Mouse (Mus musculus) heart, embryonic 12.5 days (tissue): Measurements from ENCODE around the gene Defb36. TPM values are rescaled to one million over a fixed set of nuclear protein-coding genes. Genes with fewer than 3 reads are reported as not detected.

Experiments used
- ATAC-seq: fragments of 200-750 bp; cut with Nextera tagmentation; 2 replicates; pipeline ENCODE4 v1.8.0; 2017; ENCODE audit warnings: moderate TSS enrichment, moderate library complexity; ENCODE audit not compliant: insufficient number of reproducible peaks, low FRiP score
- H3K27ac ChIP-seq: fragments of 300-500 bp; sonication (generic); 2 replicates; pipeline ENCODE4 v1.5.1; 2016; ENCODE audit warnings: mild to moderate bottlenecking, moderate library complexity; ENCODE audit not compliant: poor library complexity, severe bottlenecking
- H3K27me3 ChIP-seq: fragments of 300-500 bp; sonication (generic); replicated peaks from 2 replicates; pipeline ENCODE4 v1.6.1; 2016; ENCODE audit warnings: mild to moderate bottlenecking, moderate library complexity
- H3K36me3 ChIP-seq: fragments of 300-500 bp; sonication (generic); 2 replicates; pipeline ENCODE4 v1.6.1; 2016; ENCODE audit warnings: mild to moderate bottlenecking, moderate library complexity
- H3K4me1 ChIP-seq: fragments of 300-500 bp; sonication (generic); replicated peaks from 2 replicates; pipeline ENCODE4 v1.6.1; 2016; ENCODE audit warnings: mild to moderate bottlenecking
- H3K4me2 ChIP-seq: fragments of 300-500 bp; sonication (generic); 2 replicates; pipeline ENCODE4 v1.6.1; 2016; ENCODE audit warnings: mild to moderate bottlenecking, moderate library complexity
- H3K4me3 ChIP-seq: fragments of 300-500 bp; sonication (generic); 2 replicates; pipeline ENCODE4 v1.5.1; 2016; ENCODE audit warnings: mild to moderate bottlenecking
- H3K9ac ChIP-seq: fragments of 300-500 bp; sonication (generic); 2 replicates; pipeline ENCODE4 v1.6.1; 2016; ENCODE audit warnings: mild to moderate bottlenecking, moderate library complexity
- H3K9me3 ChIP-seq: fragments of 300-500 bp; sonication (generic); replicated peaks from 2 replicates; pipeline ENCODE4 v1.6.1; 2016; ENCODE audit warnings: mild to moderate bottlenecking, moderate library complexity
- WGBS: fragments of 180-500 bp; shearing (Covaris S2); methylation state at CpG from one replicate; pipeline ENCODE4 v1.1.7; 2016; 5-methylcytosine and 5-hydroxymethylcytosine counted together
- polyA plus RNA-seq: library from polyadenylated mRNA; unstranded; fragments of >200 nt; fragmentation: Nextera tagmentation; extraction: Ambion mirVana; gene quantifications from 2 replicates; pipeline ENCODE4 v1.2.1, GENCODE M21; 2016

Gene Defb36
- polyA plus RNA-seq, result not detected in 2 replicates

DNA sequence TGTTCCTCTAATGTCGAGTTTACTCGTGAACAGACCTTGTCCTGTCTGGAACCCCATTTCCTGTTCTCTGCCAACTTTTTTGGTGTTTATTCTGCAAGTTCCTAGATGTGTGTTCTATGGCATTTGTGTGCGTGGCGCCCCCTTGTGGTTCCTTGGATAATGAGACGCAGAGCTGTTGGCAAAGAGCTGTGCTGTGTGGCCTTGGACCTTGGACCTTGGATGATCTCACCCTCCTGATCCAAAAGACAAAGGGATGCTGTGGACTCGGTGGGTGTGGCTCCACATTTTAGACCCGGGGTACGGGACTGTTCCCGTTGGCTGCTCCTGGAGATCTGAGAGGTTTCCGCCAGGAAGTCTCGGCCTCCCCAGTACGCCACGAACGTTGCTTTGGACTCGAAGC is at the start of gene Defb36:
Gene Defb36 (plus strand): TSS at position 271 of the 400 bp plus-strand sequence.
- WGBS, result 77% methylated on average over 15 of the region's 15 CpGs
- H3K9me3 ChIP-seq, result 0 out of 2 replicates have a peak, but pooled peaks cover 4% of the 10 kb centered on the region

GRCm38 (mm10) chr2:152556655-152557054 is 47.5 kb upstream of the Defb36 start:
- Histone ChIP-seq H3K27ac (no peak overlapping the region), H3K36me3 (no peaks in the 10 kb centered on the region), H3K4me2 (no peak overlapping the region), H3K4me3 (no peak overlapping the region), H3K9me3 (no peaks in the 10 kb centered on the region), H3K4me1 (no peaks in the 10 kb centered on the region), H3K9ac (no peak overlapping the region), H3K27me3 (no peaks in the 10 kb centered on the region)
- no peak for ATAC-seq
- 81% methylated on average over 7 of the region's 7 CpGs for WGBS

More for the DNA sequence above, at the start of gene Defb36:
- Histone ChIP-seq H3K4me3 (no peak within 1 kb of the TSS), H3K4me1 (no peaks in the 10 kb centered on the region), H3K4me2 (no peak within 1 kb of the TSS), H3K27ac (no peak within 1 kb of the TSS), H3K27me3 (no peaks in the 10 kb centered on the region), H3K9ac (no peak within 1 kb of the TSS), H3K36me3 (no peaks in the 10 kb centered on the region)
- no peak for ATAC-seq

- no peak for ATAC-seq
- Histone ChIP-seq H3K4me1 (no peaks in the 10 kb centered on the region), H3K27me3 (peaks cover 2% of the 10 kb centered on the region), H3K36me3 (no peaks in the 10 kb centered on the region), H3K9ac (no peak within 1 kb of the TSS), H3K4me3 (no peak within 1 kb of the TSS), H3K4me2 (no peak within 1 kb of the TSS), H3K9me3 (no peaks in the 10 kb centered on the region), H3K27ac (no peak within 1 kb of the TSS)
- WGBS, result 86% methylated on average over 5 of the region's 5 CpGs
Observed at GRCm38 (mm10) chr2:152569038-152569437, 35.1 kb upstream of the Defb36 start, which contains the start of gene Gm17416. TSS of gene Gm17416 (plus strand) at chr2:152569338.

DNA sequence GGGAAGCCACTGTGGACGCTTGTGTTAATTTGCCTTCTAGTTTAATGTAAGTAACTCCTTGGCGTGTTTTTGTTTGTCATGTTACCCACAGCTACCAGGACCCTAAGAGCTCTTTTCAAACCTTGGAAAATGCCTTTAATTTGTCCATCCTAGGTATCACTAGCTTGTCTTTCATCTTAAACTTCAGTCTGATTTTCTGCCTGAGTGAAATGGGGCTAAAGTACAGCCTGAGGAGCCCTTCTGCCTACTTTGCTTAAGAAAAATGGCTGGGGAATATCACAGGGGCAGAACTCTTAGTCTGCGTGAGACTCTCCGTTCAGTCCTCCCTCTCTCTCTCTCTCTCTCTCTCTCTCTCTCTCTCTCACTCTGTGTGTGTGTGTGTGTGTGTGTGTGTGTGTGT is 34.2 kb upstream of the Defb36 start:
- peaks cover 2% of the 10 kb centered on the region for H3K27me3 ChIP-seq
- 71% methylated on average over 4 of the region's 4 CpGs for WGBS
- no peak for ATAC-seq

GRCm38 (mm10) chr2:152570313-152570712 is 33.8 kb upstream of the Defb36 start:
- H3K4me1 ChIP-seq, result no peaks in the 10 kb centered on the region
- H3K27ac ChIP-seq, result no peak overlapping the region
- peaks cover 2% of the 10 kb centered on the region for H3K27me3 ChIP-seq
- H3K9ac ChIP-seq, result no peak overlapping the region
- no peak for ATAC-seq
- H3K4me3 ChIP-seq, result no peak overlapping the region
- no peaks in the 10 kb centered on the region for H3K36me3 ChIP-seq
- no peak overlapping the region for H3K4me2 ChIP-seq
- H3K9me3 ChIP-seq, result no peaks in the 10 kb centered on the region
- 70% methylated on average over 6 of the region's 6 CpGs for WGBS

More for the DNA sequence above, 34.2 kb upstream of the Defb36 start:
- Histone ChIP-seq H3K27ac (no peak overlapping the region), H3K4me2 (no peak overlapping the region), H3K4me1 (no peaks in the 10 kb centered on the region), H3K36me3 (no peaks in the 10 kb centered on the region), H3K9ac (no peak overlapping the region), H3K4me3 (no peak overlapping the region), H3K9me3 (no peaks in the 10 kb centered on the region)

GRCm38 (mm10) chr2:152572114-152572794 is 31.9 kb upstream of the Defb36 start, which contains the start of gene Defb21:
TSS of gene Defb21 (plus strand) at chr2:152572744.
- Histone ChIP-seq H3K4me2 (no peak within 1 kb of the TSS), H3K9me3 (no peaks in the 10 kb centered on the region), H3K36me3 (no peaks in the 10 kb centered on the region), H3K9ac (no peak within 1 kb of the TSS), H3K27ac (no peak within 1 kb of the TSS), H3K27me3 (peaks cover 2% of the 10 kb centered on the region), H3K4me1 (no peaks in the 10 kb centered on the region), H3K4me3 (no peak within 1 kb of the TSS)
- WGBS, result 57% methylated on average over 11 of the region's 11 CpGs
- ATAC-seq, result no peak

DNA sequence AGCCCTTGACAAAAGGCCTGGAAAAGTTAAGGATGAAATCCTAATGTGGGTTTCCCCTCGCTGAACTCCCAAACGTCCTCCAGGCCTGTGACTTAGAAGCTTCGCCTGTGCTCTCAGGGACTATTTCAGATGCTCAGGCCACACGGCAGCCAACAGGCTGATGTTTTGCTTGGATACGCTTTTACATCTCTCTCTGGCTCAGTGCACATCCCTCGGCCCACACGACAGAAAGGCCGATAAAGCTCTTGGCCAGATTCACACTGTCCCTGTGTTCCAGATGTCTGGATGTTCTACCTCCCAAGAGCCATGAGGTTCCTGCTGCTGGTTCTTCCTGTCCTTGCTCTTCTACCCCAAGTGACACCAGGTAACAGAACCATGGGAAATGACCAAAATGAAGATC is 30.6 kb upstream of the Defb36 start:
- Histone ChIP-seq H3K9ac (no peak overlapping the region), H3K27me3 (peaks cover 2% of the 10 kb centered on the region), H3K9me3 (no peaks in the 10 kb centered on the region), H3K27ac (no peak overlapping the region), H3K4me3 (no peak overlapping the region), H3K4me1 (no peaks in the 10 kb centered on the region), H3K36me3 (no peaks in the 10 kb centered on the region), H3K4me2 (no peak overlapping the region)
- no peak for ATAC-seq
- 81% methylated on average over 8 of the region's 8 CpGs for WGBS

DNA sequence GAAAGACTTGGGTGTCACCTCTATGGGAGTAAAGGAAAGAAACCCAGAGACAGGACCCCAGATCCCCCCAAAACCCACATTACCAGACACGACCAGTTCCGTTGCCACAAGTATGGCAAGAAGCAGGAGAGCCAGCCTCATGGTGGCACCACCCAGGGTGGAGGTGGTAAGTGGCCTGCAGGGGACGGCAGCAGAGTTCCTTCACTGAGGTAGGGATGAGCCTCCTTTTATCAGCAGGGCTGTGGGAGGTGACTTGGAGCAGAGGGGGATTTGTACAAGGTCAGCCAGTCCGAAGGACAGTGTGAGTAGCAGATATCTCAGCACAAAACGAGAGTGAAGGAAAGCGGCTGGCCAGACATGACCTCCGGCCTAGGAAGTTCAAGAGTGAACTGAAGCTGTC is 24.0 kb upstream of the Defb36 start, which contains the start of gene Defb19:
Gene Defb19 (minus strand): TSS at position 206 of the 400 bp plus-strand sequence.
- peaks cover 14% of the 10 kb centered on the region for H3K4me1 ChIP-seq
- no peak within 1 kb of the TSS for H3K4me3 ChIP-seq
- ATAC-seq, result no peak
- no peaks in the 10 kb centered on the region for H3K27me3 ChIP-seq
- WGBS, result 41% methylated on average over 7 of the region's 7 CpGs
- no peak within 1 kb of the TSS for H3K4me2 ChIP-seq
- H3K9ac ChIP-seq, result no peak within 1 kb of the TSS
- no peaks in the 10 kb centered on the region for H3K9me3 ChIP-seq
- no peaks in the 10 kb centered on the region for H3K36me3 ChIP-seq
- no peak within 1 kb of the TSS for H3K27ac ChIP-seq

GRCm38 (mm10) chr2:152580612-152581011 is 23.5 kb upstream of the Defb36 start:
- WGBS, result 65% methylated on average over 11 of the region's 11 CpGs
- Histone ChIP-seq H3K9ac (no peak overlapping the region), H3K4me1 (peaks cover 14% of the 10 kb centered on the region), H3K9me3 (no peaks in the 10 kb centered on the region), H3K27me3 (no peaks in the 10 kb centered on the region), H3K4me3 (no peak overlapping the region), H3K36me3 (no peaks in the 10 kb centered on the region), H3K4me2 (no peak overlapping the region), H3K27ac (no peak overlapping the region)
- ATAC-seq, result no peak

DNA sequence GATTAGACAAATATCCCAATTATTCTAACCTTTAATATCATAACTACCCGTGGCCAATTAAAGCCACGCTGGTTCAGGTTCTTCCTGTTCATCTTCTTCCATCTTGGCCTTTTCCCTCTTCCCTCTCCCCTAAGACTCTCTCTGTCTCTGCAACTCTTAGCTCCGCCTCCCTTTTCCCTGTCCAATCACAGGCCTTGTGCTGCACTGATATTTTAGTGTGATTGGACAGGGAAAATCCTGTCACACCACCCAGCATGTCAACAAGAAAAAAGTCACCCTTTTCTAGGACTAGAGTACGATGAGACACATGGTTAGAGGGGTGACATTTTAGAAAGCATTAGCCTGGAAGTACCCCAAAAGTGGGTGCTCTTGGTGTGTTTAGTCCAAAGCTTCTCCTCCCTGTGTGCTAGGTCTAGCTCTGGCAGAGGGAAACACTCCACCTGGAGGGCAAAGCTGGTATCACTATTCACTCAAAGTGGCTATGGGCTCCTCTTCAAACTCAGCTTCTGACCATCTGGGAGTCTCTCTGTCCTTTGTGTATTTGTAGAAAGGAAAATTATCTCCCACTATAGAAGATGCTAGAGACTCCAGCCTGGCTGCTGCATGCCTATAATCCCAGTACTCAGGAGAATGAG is 17.1 kb upstream of the Defb36 start:
- Histone ChIP-seq H3K4me3 (no peak overlapping the region), H3K27ac (no peak overlapping the region), H3K4me2 (no peak overlapping the region), H3K9me3 (no peaks in the 10 kb centered on the region), H3K9ac (no peak overlapping the region), H3K4me1 (no peaks in the 10 kb centered on the region), H3K27me3 (no peaks in the 10 kb centered on the region), H3K36me3 (no peaks in the 10 kb centered on the region)
- ATAC-seq, result no peak
- WGBS, result 75% methylated on average over 4 of the region's 4 CpGs

DNA sequence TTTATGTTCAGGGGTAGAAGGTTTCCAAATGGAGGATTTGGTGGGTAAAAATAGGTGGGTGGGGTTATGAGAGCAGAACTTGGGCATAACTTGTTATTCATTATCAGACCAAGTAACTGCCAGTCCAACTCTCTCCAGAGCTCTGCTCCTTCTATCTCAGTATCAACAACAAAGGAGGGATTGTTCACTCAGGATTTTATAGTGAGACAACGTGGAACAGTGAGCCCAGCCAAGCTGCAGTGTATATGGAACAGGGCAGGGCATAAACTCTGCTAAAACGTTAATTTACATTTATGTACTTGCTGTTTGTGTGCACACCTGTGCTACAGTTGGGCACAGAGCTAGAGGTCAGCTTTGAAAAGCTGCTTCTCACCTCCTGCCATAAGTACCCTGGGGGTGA is 15.7 kb upstream of the Defb36 start:
- Histone ChIP-seq H3K9me3 (no peaks in the 10 kb centered on the region), H3K9ac (no peak overlapping the region), H3K27me3 (no peaks in the 10 kb centered on the region), H3K36me3 (no peaks in the 10 kb centered on the region), H3K4me3 (no peak overlapping the region), H3K4me1 (no peaks in the 10 kb centered on the region), H3K27ac (no peak overlapping the region), H3K4me2 (no peak overlapping the region)
- 44% methylated on average over 2 of the region's 2 CpGs for WGBS
- ATAC-seq, result no peak
